Mouse (Mus musculus): Measurements from ENCODE around the gene Neurod4.

DNA sequence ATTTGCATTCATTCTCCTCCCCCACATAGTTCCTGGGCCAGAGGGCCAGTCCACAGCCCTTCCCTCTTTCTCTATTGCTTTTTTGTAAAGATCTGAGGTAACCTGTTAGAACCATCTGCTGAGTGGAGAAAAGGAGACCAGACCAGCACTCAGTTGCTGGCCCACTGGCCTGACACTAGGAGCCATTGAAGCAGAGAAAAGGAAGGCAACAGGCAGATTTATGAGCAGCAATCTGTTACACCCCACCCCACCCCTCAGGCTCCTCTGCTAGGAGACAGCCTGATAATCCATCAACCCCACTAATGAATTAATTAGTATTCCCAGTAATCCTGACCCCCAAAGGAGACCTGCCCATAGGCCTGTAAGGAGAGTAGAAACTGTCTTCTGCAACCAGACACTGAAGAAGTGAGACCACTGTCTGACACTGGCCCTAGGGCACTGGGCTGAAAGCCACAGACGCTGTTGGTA lies 2.0 kb upstream of the Neurod4 start:
- TF ChIP-seq POLR2A (IDR thresholded peaks at IDR 0.05; ENCODE audit: borderline replicate concordance, control insufficient read depth, low read depth, low read length) (no peak), CTCF (IDR thresholded peaks at IDR 0.05; ENCODE audit: control insufficient read depth, insufficient read depth, low read length) (no peak)
